Mouse (Mus musculus) frontal cortex, postnatal 10 days (tissue): ENCODE measurements around the gene Pnck.

Source experiments
- DNase-seq, 2 experiments: peaks; one replicate each; pipeline ENCODE4 v3.0.0; 2022; ENCODE audit warnings: low spot score in 2 of 2, mixed read lengths in 1 of 2

The Pnck gene

GRCm38 (mm10) chrX:73639901-73640469, 19.9 kb downstream of the Pnck start:
- DNase-seq: no peak

- no peak for DNase-seq
Measured at GRCm38 (mm10) chrX:73639255-73639675, 20.7 kb downstream of the Pnck start, which contains the start of gene Dusp9. Gene Dusp9, plus strand, starts transcription at chrX:73639419.

- no peak for DNase-seq
Measured at GRCm38 (mm10) chrX:73637415-73637814, 22.5 kb downstream of the Pnck start.

- DNase-seq: no peak
Measured at GRCm38 (mm10) chrX:73635425-73635824, 24.5 kb downstream of the Pnck start.

- DNase-seq: no peak
Measured at GRCm38 (mm10) chrX:73626981-73627380, 32.9 kb downstream of the Pnck start.

GRCm38 (mm10) chrX:73619890-73620289, 40.0 kb downstream of the Pnck start:
- no peak for DNase-seq

GRCm38 (mm10) chrX:73619401-73619800, 40.5 kb downstream of the Pnck start:
- DNase-seq: no peak

- DNase-seq: no peak
Measured at GRCm38 (mm10) chrX:73615876-73616275, 44.0 kb downstream of the Pnck start.

- no peak for DNase-seq
Measured at GRCm38 (mm10) chrX:73613665-73614064, 46.3 kb downstream of the Pnck start.
